Mouse (Mus musculus) cerebellum, adult 11-12 months (tissue): ENCODE data around the gene Ctdspl.

Experiments used
- DNase-seq: peaks from one replicate; pipeline ENCODE4 v3.0.0; 2022

Gene Ctdspl

DNA sequence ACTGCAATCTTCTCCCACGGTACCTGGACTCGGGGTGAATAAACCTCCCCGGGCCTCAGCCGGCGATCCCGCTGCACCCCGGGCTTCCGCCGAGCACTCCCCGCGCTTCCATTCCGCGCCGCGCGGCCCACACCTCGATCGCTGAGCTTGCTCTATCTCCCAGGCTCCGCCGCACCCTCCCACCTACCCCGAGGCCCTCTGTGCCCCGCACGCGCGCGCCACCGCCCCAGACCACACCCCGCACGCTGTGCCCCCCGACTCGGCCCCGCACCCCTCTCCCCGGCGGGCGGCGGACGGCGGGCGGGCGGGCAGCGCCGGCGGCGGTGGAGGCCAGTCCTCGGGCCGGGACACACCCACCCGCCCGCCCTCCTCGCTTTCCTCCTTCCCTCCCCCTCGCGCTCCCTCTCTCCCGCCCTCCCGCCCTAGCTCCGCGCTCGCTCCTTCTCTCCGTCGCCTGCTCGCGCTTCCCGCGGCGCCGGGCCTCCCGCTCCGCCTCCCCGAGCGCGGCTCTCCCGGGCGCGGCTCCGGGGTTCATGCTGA lies at the start of gene Ctdspl:
Gene Ctdspl, plus strand, starts transcription at position 343 of the 540 bp plus-strand sequence.
- DNase-seq, result peak; percentile 56

DNA sequence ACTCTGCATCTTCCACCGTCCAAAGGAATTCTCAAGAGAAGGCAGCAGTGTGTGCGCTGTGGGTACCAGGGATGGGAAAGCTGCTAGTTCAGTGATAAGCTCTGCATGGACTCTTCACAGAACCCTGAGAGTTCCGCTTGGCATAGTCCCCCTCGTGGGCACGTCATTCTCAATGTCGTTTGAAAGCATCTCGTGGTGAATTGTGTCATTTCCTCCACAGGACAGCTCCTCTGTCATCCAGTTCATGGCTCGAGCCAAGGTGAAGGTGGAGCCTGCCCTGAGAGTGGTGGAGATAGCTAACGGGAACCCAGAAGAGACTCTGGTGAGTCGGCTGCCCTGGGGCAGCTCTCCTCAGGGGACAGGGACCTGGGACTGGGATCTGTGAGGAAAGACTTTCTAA lies 49.4 kb upstream of the Ctdspl start:
- DNase-seq, result no peak

GRCm38 (mm10) chr9:118877365-118878008 lies 48.8 kb upstream of the Ctdspl start:
- DNase-seq, result no peak

DNA sequence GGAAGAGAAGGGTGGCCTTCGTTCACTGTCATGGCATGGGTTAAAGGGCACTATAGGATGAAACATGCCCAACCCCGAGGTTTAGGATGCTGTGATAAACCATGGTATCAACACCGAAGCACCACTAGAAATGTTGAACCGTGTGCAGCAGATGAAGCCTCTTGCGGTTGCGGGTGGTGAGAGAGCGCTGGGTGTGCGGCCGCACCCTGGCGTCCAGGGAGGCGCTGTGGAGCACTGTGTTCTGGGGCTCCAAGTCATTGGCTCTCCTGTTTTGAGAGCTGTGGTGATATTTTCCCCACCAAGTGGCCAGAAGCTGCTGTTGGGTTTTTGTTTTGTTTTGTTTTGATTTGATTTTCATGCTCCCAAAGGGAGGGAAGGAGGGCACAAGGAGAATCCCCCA lies 47.7 kb upstream of the Ctdspl start:
- no peak for DNase-seq

DNA sequence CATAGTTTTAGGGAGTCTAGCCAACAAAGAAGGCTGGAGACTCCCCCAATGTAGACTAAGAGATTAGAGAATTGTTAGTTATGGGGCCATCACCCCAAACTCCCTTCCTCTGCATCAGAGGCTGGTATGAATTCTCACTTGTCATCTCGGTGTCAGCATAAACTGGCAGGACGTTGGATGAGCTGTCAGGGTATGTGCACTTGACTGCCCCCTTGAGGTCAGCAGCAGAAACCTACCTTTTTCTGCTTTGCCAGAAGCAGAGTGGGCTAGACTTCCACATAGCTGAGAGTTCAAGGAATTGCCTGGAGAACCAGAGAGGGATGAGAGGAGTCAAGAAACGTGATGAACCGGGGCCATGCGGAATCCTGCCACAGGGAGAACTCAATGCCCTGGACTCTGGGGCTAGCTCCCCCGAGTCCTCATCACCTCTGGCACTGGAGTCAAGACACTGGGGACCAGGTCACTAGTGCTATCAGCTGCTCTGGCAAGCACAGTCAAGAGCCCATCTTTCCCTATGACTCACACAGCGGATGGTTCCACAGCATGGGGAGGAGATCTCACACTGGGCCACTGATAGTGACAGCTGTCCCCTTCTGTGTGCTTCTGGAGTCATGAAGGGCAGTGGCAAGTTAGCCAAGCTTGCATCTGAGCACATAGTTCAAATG lies 44.8 kb upstream of the Ctdspl start:
- peak; percentile 41 for DNase-seq

GRCm38 (mm10) chr9:118881946-118882284 lies 44.3 kb upstream of the Ctdspl start:
- no peak for DNase-seq

- no peak for DNase-seq
These were observed 43.1 kb upstream of the Ctdspl start for GRCm38 (mm10) chr9:118883150-118883549.

DNA sequence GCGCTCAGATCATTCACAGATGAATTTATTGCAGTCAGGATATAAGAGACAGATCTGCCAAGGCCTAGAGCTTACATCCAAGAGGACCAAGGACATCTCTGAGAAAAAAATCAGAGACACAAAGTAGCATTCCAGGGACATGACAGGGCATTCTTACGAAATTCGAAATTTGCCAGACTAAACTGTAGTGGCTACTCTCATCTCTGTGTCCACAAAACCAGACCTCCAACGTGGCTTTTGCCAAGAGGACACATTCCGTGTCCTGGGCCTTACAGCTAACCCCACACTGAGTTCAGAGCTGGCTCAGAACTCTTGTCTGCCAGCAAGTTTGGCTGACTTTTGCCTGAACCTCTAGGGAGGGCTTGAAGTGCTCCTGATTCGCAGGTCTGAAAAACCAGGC lies 40.5 kb upstream of the Ctdspl start:
- no peak for DNase-seq

DNA sequence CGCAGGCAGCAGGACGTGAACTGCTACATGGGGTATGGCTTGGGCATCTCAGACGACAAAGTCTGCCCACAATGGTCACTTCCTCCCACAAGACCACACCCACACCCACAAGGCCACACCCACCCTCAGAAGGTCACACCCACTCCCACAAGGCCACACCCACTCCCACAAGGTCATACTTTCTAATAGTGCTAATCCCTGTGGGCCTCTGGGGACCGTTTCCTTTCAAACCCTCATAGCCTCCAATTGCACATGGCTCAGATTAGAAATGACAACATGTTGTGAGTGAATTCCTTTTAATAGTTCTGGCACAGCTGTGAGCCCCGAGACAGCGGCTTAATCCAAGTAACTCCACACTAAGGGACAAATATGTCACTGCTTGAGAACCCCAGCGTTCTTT lies 39.1 kb upstream of the Ctdspl start:
- DNase-seq, result no peak

DNA sequence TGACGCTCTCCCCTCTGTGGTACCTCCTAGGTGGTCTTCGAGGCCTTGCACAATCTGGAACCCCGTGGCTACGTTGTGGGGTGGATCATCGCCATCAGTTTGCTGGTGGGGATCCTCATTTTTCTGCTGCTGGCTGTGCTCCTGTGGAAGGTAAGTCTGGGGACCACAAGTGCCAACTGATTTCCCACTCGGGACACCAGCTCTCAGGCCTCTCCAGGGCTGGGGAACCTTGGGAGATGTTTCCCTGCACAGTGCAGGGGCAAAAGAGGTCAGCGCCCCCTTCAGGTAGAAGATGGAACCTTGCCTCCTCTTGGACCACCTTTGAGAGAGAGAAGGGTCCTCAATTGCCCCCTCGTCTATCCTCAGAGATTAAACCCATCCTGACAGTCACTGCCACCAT lies 38.5 kb upstream of the Ctdspl start:
- no peak for DNase-seq

DNA sequence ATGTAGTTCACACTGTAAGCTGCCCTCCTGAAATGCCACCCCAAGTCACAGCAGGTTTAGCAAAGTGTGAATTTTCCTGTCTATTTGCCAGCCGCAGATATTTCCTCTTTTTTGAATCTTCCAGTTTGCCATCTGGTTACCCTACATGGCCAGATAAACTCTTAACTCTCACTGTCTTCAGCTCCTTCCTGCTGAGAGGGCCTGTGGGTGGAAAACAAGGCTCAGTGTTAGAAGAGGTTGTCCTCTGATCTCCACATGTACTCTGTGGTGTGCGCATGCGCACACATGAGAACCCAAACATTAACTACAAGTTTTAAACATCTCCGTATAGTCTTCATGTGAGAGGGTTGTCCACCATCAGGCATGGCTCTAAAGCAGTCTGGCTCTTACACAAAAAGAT lies 36.1 kb upstream of the Ctdspl start:
- DNase-seq, result no peak

- DNase-seq, result no peak
These were observed 35.6 kb upstream of the Ctdspl start for GRCm38 (mm10) chr9:118890645-118891044.

- no peak for DNase-seq
These were observed 35.2 kb upstream of the Ctdspl start for GRCm38 (mm10) chr9:118891068-118891467.

DNA sequence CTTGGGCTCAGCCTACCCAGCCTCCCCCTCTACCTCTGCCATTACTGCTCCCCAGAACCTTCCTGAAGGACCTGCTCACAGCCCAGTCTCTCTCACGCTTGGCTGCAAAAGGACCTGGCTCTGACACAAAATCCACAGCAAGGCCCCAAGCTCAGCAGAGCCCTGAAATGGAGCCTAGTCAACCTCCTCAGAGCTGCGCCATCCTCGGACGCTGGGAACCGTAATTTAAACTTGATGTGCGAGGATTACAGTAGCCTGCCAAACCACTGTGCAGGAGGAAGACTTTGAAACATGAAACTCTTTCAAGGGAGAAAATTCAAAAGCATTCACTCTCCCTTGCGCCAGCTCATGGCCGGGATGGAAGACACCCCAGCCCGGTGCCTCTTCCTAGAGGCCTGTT lies 34.7 kb upstream of the Ctdspl start:
- DNase-seq, result no peak

DNA sequence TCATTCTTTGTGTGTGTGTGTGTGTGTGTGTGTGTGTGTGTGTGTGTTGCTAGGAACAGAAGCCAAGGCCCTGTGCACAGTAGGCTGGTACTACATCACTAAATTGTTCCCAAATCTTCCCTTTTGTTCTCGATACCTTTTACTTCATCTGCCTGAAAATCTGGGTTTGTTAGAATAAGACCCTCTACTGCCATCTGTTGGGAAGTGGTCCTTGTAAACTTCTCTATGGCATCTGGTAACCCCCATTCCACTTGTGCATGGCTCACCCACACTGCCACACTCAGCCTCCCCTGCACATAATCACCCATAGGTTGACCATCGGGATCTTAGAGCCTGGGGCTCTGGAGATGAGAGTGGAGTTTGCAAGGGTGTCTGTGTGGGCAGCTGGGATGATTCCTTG lies 31.2 kb upstream of the Ctdspl start:
- no peak for DNase-seq

DNA sequence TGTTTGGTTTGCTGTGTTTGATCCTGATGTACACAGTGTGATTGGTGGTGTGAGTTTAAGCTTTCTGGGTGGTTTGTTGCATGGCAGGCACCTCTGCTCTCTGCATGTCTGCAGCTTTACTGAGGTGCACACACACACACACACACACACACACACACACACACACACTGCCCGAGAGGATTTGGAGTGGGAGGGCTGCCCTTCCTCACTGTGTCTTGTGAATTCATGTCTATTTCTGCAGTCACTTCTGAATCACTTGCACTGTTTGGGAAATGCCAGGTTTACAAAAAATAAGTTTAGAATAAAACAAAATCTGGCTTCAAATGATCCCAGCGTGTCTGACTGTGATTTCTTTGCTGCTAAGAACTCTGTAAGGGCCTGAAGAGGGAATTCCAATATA lies 25.6 kb upstream of the Ctdspl start:
- DNase-seq, result no peak

GRCm38 (mm10) chr9:118901917-118902316 lies 24.3 kb upstream of the Ctdspl start:
- DNase-seq, result no peak

DNA sequence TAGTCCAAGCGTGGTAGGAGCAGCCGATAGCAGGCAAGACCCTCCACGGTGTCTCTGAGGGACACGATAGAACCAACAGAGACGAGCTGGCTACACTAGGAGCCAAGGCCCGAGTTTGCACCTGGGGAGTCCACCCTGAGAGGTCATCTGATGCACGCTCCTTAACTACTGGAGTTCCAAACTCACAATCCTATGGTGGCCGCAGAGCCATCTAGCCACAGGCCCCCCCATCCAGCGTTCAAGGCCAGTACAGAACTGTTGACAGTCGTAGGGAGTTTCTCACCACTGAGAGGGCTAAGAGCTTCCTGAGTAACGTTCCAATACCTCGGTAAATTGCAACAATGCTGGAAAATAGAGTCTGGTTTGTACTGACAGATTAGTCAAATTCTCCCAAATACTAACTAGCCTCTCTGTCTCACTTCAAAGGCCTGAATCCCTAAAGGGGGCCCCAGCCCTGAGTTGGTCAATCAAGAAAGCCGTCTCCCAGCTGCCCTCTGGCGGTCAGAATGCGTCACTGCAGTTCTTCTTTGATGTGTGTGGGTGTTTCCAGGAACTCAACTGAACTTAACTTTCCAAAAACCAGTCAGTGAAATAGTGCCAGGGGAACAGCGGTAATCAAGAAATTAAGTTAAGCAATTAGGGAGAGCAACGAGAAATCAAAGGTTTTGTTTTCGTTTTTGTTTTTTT lies 18.2 kb upstream of the Ctdspl start:
- DNase-seq, result peak; percentile 21

GRCm38 (mm10) chr9:118913048-118913447 lies 13.2 kb upstream of the Ctdspl start:
- no peak for DNase-seq

DNA sequence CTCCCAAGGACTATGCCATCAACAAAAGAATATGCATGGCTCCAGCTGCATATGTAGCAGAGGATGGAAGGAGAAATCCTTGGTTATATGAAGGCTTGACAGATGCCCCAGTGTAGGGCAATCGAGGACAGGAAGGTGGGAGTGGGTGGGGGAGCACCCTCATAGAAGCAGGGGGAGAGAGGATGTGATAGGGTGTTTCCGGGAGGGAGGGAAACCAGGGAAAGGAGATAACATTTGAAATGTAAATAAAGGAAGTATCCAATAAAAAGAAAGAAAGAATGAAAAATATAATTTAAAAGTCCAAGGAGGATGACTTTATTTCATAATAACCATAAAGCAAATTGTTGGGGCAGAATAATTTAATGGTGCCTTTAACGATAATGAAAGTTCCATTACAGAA lies 12.6 kb upstream of the Ctdspl start:
- no peak for DNase-seq

DNA sequence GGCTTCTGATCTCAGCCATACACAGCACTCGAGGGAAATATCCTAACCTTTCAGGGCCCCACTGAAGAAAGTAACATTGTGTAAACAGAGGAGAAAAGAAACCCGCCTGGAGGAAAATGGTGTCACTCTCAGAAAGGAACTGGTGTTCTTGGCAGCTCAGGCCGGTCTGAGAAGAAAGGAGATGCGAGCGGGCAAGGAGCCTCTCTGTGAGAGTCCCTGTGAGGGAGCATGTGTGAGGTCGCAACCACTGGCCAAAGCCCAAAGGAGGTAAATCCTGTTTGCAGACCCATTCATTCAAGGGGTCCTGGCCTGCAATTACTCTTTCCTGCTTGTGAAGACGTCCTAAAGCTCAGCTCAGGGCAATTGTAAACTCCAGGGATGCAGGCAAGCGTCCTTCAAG lies 11.7 kb upstream of the Ctdspl start:
- no peak for DNase-seq

DNA sequence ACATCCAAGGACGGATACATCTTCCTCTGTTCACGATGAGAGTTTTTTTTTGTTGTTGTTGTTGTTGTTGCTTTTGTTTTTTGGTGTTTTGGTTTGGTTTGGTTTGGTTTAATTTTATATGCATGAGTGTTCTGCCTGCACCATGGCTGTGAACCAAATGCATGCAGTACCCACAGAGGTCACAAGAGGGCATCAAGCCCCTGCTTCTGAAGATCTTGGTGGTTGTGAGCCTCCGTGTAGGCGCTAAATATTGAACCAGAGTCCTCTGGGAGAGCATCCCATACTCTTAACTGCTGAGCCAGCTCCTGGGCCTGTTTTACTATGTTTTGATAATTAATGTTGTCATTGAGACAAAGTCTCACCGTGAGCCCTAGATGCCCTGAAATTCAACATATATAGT lies 11.0 kb upstream of the Ctdspl start:
- no peak for DNase-seq

DNA sequence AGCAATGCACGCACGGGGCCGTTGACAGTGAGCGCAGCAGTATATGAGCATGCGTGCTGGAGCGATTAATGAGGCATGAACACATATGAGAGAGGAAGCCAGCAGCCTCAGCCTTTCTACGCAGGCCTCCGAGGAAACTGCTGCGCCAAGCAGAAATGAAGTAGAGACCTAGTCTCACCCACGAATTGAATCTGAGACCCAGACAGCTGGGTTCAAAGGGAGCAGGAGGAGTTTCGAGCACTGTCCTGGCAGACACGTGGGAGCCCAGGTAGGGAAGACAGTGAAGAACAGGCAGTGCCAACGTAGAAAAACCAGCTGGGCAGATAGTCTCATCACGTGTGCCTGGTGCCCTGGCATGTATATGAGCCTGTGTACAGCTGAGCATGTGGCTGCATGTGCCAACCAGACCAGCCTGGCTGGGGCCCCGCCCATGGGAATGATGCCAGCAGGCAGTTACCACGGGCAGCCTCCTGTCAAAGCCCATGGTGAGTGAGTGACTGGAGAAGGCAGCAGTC lies 6.5 kb upstream of the Ctdspl start:
- DNase-seq, result peak; percentile 29
